Mouse (Mus musculus): ENCODE measurements around the gene Rbpj. TPM values are rescaled to one million over a fixed set of nuclear protein-coding genes. Genes with fewer than 3 reads are reported as not detected.

The Rbpj gene
- polyA plus RNA-seq (2016; fragmentation: Nextera tagmentation; extraction: Ambion mirVana) = 55.4 and 57.8 TPM in 2 replicates

DNA sequence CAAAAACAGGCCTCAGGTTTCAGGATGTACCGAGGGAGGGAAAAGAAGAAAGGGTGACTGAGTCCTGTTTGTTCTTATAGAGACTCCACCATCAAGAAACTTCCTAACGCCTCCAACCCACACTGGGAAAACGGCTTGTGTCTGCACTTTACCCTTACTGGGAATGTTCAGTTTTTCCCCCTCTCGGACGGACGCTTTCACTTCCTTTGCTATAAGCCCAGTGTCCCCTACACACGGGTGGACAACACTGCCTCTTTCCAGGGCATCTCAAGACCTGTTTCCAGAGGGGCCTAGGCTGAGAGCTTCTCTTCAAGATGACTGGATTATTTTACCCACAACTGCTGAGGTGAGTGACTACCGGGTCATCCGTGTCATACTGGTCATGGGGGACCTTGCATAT lies at the start of gene Rbpj:
Rbpj (plus strand) TSS at position 270 of the 400 bp plus-strand sequence.
- no peak within 1 kb of the TSS for H3K4me2 ChIP-seq (replicated peaks)
- H3K27ac ChIP-seq = no peak within 1 kb of the TSS
- 82% methylated on average over 9 of the region's 9 CpGs for WGBS
- no peaks in the 10 kb centered on the region for H3K36me3 ChIP-seq
- no peak within 1 kb of the TSS for H3K4me3 ChIP-seq
- peaks cover 12% of the 10 kb centered on the region; the same call in 1 of the 2 replicates for H3K4me1 ChIP-seq
- no peak within 1 kb of the TSS for H3K9ac ChIP-seq
- H3K27me3 ChIP-seq = peaks cover 9% of the 10 kb centered on the region; the same call in 1 of the 2 replicates
- H3K9me3 ChIP-seq = no peaks in the 10 kb centered on the region
- ATAC-seq (ENCODE audit: insufficient number of reproducible peaks, insufficient read depth, low FRiP score, low TSS enrichment) = no peak

DNA sequence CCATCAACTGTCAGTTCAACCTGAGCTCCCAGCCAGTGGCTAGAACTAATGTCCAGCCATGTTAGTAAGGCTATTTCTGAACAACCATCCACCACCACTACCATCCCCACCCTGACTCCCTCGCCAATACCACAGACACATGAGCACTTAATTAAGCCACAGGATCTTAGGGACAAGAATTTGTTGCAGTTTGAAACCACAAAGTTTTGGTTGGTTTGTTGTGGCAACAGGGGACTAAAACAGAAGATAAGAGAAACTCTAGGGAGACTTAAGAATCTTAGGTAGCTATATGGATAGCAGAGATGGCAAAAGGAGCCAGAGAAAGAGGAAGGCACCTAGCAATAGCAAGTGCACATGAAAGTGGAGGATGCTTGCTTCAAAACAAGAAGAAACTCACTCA lies 45.2 kb upstream of the Rbpj start:
- no peak overlapping the region for H3K27ac ChIP-seq
- H3K36me3 ChIP-seq = no peaks in the 10 kb centered on the region
- no peaks in the 10 kb centered on the region for H3K4me1 ChIP-seq
- ATAC-seq (ENCODE audit: insufficient number of reproducible peaks, insufficient read depth, low FRiP score, low TSS enrichment) = no peak
- 69% methylated on average over 1 of the region's 1 CpGs for WGBS
- H3K9ac ChIP-seq = no peak overlapping the region
- H3K27me3 ChIP-seq = no peaks in the 10 kb centered on the region
- H3K4me3 ChIP-seq = no peak overlapping the region
- H3K4me2 ChIP-seq (replicated peaks) = no peak overlapping the region
- H3K9me3 ChIP-seq = no peaks in the 10 kb centered on the region

DNA sequence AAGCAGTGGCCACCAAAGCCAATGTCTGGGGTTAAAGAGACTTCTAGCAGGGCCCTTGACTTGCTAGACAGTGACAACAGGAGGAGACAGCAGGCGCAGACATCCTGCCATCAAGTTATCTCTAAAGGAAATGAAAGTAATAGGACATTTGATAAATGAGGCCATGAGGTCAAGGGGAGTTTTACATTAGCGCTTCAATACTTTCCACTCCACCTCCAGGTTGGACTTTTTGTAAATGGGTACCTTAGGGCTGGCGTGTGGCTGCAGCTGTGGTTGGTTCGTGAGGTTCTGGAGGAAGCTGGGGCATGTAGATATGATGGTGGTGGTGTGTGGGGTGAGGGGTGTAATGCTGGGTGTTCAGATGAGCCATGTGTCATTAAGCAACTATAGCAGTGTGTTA lies 44.7 kb upstream of the Rbpj start:
- ATAC-seq (ENCODE audit: insufficient number of reproducible peaks, insufficient read depth, low FRiP score, low TSS enrichment) = no peak
- Histone ChIP-seq H3K4me2 (replicated peaks) (no peak overlapping the region), H3K4me3 (no peak overlapping the region), H3K36me3 (no peaks in the 10 kb centered on the region), H3K27me3 (no peaks in the 10 kb centered on the region), H3K4me1 (no peaks in the 10 kb centered on the region), H3K9me3 (no peaks in the 10 kb centered on the region), H3K27ac (no peak overlapping the region), H3K9ac (no peak overlapping the region)
- 88% methylated on average over 4 of the region's 4 CpGs for WGBS

DNA sequence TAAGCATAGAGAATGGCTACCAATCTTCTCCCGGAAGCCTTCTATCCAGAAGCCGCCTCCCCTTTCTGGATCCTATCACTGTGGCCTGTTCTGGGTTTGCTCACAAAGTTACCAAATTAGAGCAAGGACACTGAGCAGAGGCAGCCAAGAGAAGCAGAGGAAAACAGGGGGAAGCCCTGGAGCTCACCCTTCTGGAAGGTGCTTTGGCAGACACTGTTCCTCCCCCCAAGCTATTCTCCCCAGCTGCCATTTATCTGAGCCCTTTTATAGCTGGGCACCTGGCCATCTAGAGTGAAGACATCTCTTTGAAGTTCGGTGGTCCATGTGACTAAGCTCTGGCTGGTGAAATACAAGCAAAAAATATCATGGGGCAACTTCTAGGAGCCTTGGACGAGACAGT lies 38.5 kb upstream of the Rbpj start:
- Histone ChIP-seq H3K9me3 (no peaks in the 10 kb centered on the region), H3K4me3 (no peak overlapping the region), H3K9ac (no peak overlapping the region), H3K4me2 (replicated peaks) (no peak overlapping the region), H3K36me3 (no peaks in the 10 kb centered on the region), H3K27ac (no peak overlapping the region), H3K27me3 (no peaks in the 10 kb centered on the region), H3K4me1 (no peaks in the 10 kb centered on the region)
- no peak for ATAC-seq (ENCODE audit: insufficient number of reproducible peaks, insufficient read depth, low FRiP score, low TSS enrichment)
- WGBS = 80% methylated on average over 4 of the region's 4 CpGs

DNA sequence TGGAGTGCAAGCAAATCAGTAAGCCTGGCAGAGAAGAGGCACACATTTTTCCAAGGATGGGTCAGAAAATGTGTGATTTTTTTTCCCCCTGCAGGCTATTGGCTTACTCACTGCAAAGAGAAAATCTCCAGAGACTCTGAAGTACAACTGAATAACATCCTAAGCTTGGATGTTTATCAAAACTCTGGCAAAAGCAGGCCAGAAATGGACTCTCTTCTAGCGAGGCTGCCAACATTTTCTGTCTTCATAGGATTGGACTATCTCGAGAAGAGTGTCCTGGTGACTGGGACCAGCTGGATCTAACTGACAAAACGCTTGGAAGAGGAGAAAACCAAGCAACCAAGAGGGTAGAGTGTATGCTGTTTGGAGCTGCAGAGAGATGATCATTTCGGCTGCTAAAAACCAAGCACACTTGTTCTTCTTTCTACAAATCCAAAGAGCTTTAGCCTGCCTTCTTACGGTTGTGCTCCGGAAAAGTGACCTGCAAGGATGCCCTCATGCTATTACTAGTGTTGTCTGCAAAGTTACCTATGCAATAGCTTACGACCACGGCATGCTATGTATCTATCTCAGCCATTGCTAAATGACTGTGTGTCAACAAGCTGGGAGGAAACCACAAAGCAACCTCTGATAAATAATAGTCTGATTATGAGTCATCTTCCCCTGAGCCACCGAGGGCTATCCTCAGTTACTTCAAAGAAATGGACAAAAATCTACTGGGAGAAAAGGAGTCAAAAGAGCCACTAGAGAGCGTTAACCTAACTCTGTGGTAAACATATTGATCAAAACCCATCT lies 36.1 kb upstream of the Rbpj start:
- H3K27ac ChIP-seq = no peak overlapping the region
- WGBS = 84% methylated on average over 10 of the region's 10 CpGs
- ATAC-seq (ENCODE audit: insufficient number of reproducible peaks, insufficient read depth, low FRiP score, low TSS enrichment) = no peak
- H3K36me3 ChIP-seq = no peaks in the 10 kb centered on the region
- no peaks in the 10 kb centered on the region for H3K27me3 ChIP-seq
- no peak overlapping the region for H3K9ac ChIP-seq
- no peaks in the 10 kb centered on the region for H3K9me3 ChIP-seq
- H3K4me1 ChIP-seq = no peaks in the 10 kb centered on the region
- no peak overlapping the region for H3K4me2 ChIP-seq (replicated peaks)
- H3K4me3 ChIP-seq = no peak overlapping the region

DNA sequence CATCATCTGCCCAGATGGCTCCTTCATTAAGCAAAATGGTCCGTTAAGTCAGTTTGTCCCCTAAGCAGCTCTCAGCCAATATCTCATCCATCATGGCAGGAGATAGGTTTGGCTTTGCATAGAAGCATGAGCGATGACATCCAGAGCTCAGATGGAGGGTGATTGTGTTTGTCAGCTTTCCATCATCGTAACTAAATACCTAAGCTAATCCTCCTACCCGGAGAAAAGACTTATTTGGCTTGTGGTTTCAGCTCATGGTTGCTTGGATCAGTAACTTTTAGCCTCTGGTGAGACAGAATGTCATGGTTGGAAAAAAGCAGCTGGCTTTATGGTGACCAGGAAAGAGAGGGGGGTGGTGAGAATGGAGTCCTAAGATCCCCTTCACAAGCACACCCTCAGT lies 33.5 kb upstream of the Rbpj start:
- no peaks in the 10 kb centered on the region for H3K4me1 ChIP-seq
- no peaks in the 10 kb centered on the region for H3K9me3 ChIP-seq
- no peak overlapping the region for H3K4me3 ChIP-seq
- H3K36me3 ChIP-seq = no peaks in the 10 kb centered on the region
- 81% methylated on average over 4 of the region's 4 CpGs for WGBS
- no peaks in the 10 kb centered on the region for H3K27me3 ChIP-seq
- H3K9ac ChIP-seq = no peak overlapping the region
- ATAC-seq (ENCODE audit: insufficient number of reproducible peaks, insufficient read depth, low FRiP score, low TSS enrichment) = no peak
- H3K4me2 ChIP-seq (replicated peaks) = no peak overlapping the region
- H3K27ac ChIP-seq = no peak overlapping the region

DNA sequence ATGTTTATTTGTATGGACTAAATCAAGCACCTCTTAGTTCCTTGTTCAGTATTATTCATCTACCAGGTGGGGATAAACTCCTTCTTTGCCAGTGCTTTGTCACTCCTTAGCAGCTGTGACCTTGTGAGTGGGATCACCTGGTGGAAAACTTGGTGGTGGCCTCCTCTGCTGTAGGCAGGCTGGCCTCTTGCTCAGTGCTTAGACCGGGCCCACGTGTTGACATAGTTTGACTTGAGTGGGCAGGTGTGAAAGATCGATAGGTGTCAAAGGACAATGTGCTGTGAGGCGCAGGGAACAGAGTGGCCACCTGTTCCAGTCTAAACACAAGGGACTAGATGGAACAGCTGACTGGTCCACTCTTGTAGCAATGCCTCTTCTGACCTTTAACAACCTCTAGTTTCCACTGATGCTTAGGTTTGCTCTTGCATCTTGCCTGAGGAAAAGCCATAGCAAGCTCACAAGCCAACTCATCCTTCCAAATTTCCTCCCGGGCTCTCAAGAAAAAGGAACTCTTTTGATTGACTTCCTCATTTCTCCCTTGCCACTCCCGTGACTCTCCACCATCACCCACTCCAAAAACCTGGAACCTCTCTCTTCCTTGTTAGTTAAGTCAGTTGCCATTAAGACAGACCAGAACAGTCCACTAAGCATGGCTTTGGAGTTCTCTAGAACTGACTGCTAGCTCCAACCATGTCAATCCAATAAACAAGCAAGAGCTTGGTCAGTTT lies 28.9 kb upstream of the Rbpj start:
- H3K4me1 ChIP-seq = no peaks in the 10 kb centered on the region
- H3K27ac ChIP-seq = no peak overlapping the region
- no peak overlapping the region for H3K4me2 ChIP-seq (replicated peaks)
- H3K9ac ChIP-seq = no peak overlapping the region
- 91% methylated on average over 6 of the region's 6 CpGs for WGBS
- no peak overlapping the region for H3K4me3 ChIP-seq
- no peaks in the 10 kb centered on the region for H3K9me3 ChIP-seq
- ATAC-seq (ENCODE audit: insufficient number of reproducible peaks, insufficient read depth, low FRiP score, low TSS enrichment) = peak; percentile 35; the same call in 1 of the 2 replicates
- H3K36me3 ChIP-seq = no peaks in the 10 kb centered on the region
- no peaks in the 10 kb centered on the region for H3K27me3 ChIP-seq

DNA sequence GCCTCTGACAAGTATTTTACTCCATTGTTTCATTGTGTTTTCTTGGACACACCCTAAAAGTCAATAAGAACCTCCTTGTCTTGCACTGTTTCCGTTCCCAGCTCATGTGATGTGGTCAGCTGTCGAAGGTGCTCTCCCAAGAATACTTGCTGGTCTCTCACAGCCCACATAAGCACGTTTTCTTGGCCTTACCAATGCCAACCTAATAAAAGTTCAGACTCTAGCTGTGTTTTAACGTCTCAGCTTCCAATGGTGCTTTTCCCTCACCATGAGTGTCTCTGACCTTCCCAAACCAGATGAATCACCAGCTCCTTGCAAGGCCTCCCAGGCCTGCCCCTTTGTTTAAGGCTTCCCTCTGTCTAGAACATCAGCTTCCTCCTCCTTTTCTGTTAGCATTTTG lies 28.2 kb upstream of the Rbpj start:
- no peaks in the 10 kb centered on the region for H3K9me3 ChIP-seq
- no peak overlapping the region for H3K4me2 ChIP-seq (replicated peaks)
- ATAC-seq (ENCODE audit: insufficient number of reproducible peaks, insufficient read depth, low FRiP score, low TSS enrichment) = no peak
- H3K9ac ChIP-seq = no peak overlapping the region
- H3K27me3 ChIP-seq = no peaks in the 10 kb centered on the region
- H3K36me3 ChIP-seq = no peaks in the 10 kb centered on the region
- no peak overlapping the region for H3K27ac ChIP-seq
- WGBS = 84% methylated on average over 4 of the region's 4 CpGs
- no peaks in the 10 kb centered on the region for H3K4me1 ChIP-seq
- no peak overlapping the region for H3K4me3 ChIP-seq

DNA sequence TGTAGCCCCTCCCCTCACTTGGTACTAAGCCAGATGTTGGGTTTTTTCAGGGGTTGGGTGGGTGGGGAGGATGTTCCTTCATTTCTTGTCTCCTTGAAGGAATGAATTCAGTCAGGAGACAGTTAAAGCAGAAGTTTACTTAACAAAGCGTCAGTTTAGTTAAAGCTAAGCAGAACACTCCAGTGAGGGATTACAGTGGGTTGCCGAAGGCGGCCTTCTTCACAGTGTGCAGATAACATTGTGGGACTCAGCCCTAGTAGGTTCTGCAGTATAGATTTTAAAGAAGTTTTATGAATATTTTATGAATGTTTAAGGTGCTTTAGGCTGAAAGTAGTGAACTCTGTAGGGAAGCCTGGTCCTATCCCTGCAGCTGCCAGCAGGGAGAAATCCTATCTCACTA lies 27.7 kb upstream of the Rbpj start:
- Histone ChIP-seq H3K9me3 (no peaks in the 10 kb centered on the region), H3K4me3 (no peak overlapping the region), H3K4me1 (no peaks in the 10 kb centered on the region), H3K27me3 (no peaks in the 10 kb centered on the region), H3K4me2 (replicated peaks) (no peak overlapping the region), H3K27ac (no peak overlapping the region), H3K36me3 (no peaks in the 10 kb centered on the region), H3K9ac (no peak overlapping the region)
- WGBS = 70% methylated on average over 3 of the region's 3 CpGs
- ATAC-seq (ENCODE audit: insufficient number of reproducible peaks, insufficient read depth, low FRiP score, low TSS enrichment) = no peak

DNA sequence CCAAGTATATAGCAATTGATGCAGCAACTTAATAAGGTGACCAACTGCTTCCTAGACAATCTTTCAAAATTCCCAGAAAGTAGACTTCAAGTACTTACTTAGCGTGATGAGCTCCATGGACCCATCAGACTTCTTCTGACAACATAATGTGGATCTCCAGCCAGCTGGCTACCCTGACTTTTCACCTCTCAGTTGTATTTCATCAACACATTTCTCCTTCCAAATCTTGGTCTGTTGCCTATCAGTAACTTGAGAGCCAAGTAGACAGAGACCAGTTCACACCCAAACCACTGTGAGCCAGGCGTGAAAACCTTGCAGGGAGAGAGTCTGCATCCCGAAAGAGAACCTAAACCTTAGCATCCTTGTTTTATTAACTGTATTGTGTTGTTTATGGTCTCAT lies 26.3 kb upstream of the Rbpj start:
- Histone ChIP-seq H3K36me3 (no peaks in the 10 kb centered on the region), H3K9me3 (no peaks in the 10 kb centered on the region), H3K9ac (no peak overlapping the region), H3K4me2 (replicated peaks) (no peak overlapping the region), H3K27ac (no peak overlapping the region), H3K4me1 (no peaks in the 10 kb centered on the region), H3K4me3 (no peak overlapping the region), H3K27me3 (no peaks in the 10 kb centered on the region)
- no peak for ATAC-seq (ENCODE audit: insufficient number of reproducible peaks, insufficient read depth, low FRiP score, low TSS enrichment)
- WGBS = 75% methylated on average over 3 of the region's 3 CpGs

DNA sequence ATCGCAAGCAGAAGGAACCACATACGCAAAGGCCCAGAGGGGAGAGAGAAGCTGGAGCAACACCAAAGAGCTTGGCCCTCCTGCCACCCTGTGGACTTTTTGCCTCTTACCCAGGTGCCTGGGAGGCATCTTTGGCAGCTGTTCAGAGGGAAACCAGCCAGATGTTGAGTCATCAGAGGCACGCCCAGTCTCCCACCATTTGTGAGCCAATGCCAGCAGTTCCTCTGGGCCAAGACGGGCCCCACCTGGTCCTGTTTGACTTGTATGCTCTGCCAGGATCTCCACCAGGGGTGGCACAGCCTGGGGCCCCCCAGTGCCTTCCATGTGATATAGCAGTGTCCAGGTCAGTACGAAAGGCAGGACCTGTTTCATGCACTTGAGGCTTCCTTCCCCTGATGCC lies 21.9 kb upstream of the Rbpj start:
- no peak overlapping the region for H3K4me2 ChIP-seq (replicated peaks)
- H3K9ac ChIP-seq = no peak overlapping the region
- 86% methylated on average over 5 of the region's 5 CpGs for WGBS
- H3K4me3 ChIP-seq = no peak overlapping the region
- no peaks in the 10 kb centered on the region for H3K9me3 ChIP-seq
- no peaks in the 10 kb centered on the region for H3K36me3 ChIP-seq
- no peak overlapping the region for H3K27ac ChIP-seq
- H3K27me3 ChIP-seq = no peaks in the 10 kb centered on the region
- no peak for ATAC-seq (ENCODE audit: insufficient number of reproducible peaks, insufficient read depth, low FRiP score, low TSS enrichment)
- no peaks in the 10 kb centered on the region for H3K4me1 ChIP-seq

DNA sequence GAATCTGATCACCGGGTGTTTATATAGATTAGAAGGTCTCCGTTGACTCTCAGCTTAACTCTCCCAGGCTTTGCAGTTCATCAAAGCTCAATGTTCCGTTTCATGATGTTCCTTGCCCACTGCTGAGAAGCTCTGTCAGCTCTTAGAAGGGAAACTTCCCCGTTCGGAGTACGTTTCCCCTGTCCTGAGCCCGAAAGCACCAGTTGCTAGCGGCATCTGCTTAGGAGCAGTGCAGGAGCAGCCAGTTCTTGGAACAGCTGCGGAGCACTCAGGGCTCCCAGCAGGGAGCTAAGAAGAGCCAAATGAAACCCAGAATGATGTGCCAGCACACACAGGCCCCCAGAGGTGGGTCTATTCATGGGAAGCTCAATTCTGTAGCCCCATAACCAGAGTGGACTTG lies 15.0 kb upstream of the Rbpj start:
- 64% methylated on average over 9 of the region's 9 CpGs for WGBS
- H3K36me3 ChIP-seq = no peaks in the 10 kb centered on the region
- H3K4me1 ChIP-seq = no peaks in the 10 kb centered on the region
- no peak overlapping the region for H3K9ac ChIP-seq
- no peak overlapping the region for H3K27ac ChIP-seq
- H3K4me3 ChIP-seq = no peak overlapping the region
- H3K27me3 ChIP-seq = no peaks in the 10 kb centered on the region
- no peaks in the 10 kb centered on the region for H3K9me3 ChIP-seq
- ATAC-seq (ENCODE audit: insufficient number of reproducible peaks, insufficient read depth, low FRiP score, low TSS enrichment) = no peak
- H3K4me2 ChIP-seq (replicated peaks) = no peak overlapping the region
